Mouse (Mus musculus): ENCODE measurements around the gene Pla2g6.

Gene Pla2g6

DNA sequence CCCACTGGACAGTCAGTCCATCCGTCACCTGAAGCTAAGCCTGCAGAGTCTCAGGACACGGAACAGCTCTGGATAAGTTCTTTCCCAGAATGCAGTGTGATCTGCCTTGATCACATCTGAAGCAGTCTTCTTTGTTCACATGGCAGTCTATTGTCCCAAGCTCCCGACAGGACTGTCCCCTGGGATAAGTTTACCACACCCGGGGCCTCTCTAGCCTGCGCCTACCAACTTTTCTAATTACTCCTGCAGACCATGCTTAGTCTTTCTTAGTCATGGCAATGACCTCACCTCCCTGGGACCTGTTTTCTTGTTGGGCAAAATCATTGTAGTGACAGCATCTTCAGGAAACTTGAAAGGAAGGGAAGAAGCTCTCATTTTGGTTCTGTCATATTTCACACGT lies 90.2 kb downstream of the Pla2g6 start:
- no peak for DNase-seq (ENCODE audit: low spot score)
